Mouse (Mus musculus) retina, embryonic 14.5 days (tissue): ENCODE measurements at regions not wholly inside any gene's neighbourhood (a gene's known extent, or its start where the extent isn't known, plus 50 kb on each side); places are given as distances from the start of the nearest gene placed in this dataset.

Experiments used
- DNase-seq: peaks from one replicate; pipeline ENCODE4 v3.0.0-alpha.2; 2015; ENCODE audit warnings: low spot score

- DNase-seq: no peak
Measured at GRCm38 (mm10) chr3:159069957-159070684, 425.1 kb upstream of the Depdc1a start.

- DNase-seq: no peak
Measured at GRCm38 (mm10) chr3:159056960-159057525, 438.2 kb upstream of the Depdc1a start.

- peak; percentile 3 for DNase-seq
Measured at GRCm38 (mm10) chr3:159034806-159035205, 460.4 kb upstream of the Depdc1a start.

- peak; percentile 6 for DNase-seq
Measured at GRCm38 (mm10) chr3:159031581-159031980, 463.7 kb upstream of the Depdc1a start.

GRCm38 (mm10) chr3:159030675-159031074 is 464.6 kb upstream of the Depdc1a start:
- DNase-seq: no peak

GRCm38 (mm10) chr3:159029951-159030350 is 465.3 kb upstream of the Depdc1a start:
- DNase-seq: no peak

- no peak for DNase-seq
Measured at GRCm38 (mm10) chr3:159020447-159020846, 458.4 kb upstream of the Lrrc7 start.

- no peak for DNase-seq
Measured at GRCm38 (mm10) chr3:159017269-159017668, 455.2 kb upstream of the Lrrc7 start.

- DNase-seq: no peak
Measured at GRCm38 (mm10) chr3:159016426-159016825, 454.4 kb upstream of the Lrrc7 start.

GRCm38 (mm10) chr3:159010954-159011638 is 449.1 kb upstream of the Lrrc7 start:
- DNase-seq: peak; percentile 63

- no peak for DNase-seq
Measured at GRCm38 (mm10) chr3:159004013-159004412, 442.0 kb upstream of the Lrrc7 start.

GRCm38 (mm10) chr3:158985438-158986111 is 423.6 kb upstream of the Lrrc7 start:
- DNase-seq: no peak

GRCm38 (mm10) chr3:158947063-158947462 is 385.0 kb upstream of the Lrrc7 start:
- no peak for DNase-seq

GRCm38 (mm10) chr3:158905104-158905503 is 343.1 kb upstream of the Lrrc7 start:
- no peak for DNase-seq

GRCm38 (mm10) chr3:158899458-158899857 is 337.4 kb upstream of the Lrrc7 start:
- no peak for DNase-seq

- no peak for DNase-seq
Measured at GRCm38 (mm10) chr3:158886732-158887386, 324.8 kb upstream of the Lrrc7 start.

GRCm38 (mm10) chr3:158886301-158886711 is 324.3 kb upstream of the Lrrc7 start:
- DNase-seq: no peak
